9 mouse cellular contexts compared by ENCODE assay signal in the genomic region with DNA sequence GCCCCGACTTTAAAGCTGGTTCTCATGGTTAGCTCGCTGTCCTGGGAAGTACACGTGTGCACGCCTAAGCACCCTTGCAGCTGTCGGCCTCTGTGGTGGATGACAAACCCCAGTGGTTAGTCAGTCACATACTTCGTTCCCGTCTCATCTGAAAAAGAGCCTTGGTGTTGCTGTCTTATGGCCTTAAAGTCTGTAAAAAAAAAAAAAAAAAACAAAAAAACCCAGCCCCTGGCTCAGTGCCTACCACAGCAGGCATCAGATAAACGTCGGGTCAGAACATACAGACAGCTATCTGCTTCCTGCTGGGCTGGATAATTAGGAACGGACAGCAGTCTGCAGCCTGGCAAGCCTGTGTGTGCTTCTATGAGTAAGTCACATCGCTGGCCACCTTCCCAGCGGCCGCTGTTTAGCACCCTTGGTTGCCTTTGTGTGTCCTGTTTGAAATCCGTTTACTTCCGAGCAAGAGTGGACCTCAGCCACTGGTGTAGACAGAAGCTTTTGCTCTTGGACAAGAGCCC. TPM values are rescaled to one million over a fixed set of nuclear protein-coding genes. Genes with fewer than 3 reads are reported as not detected.
DNase-seq lines count a peak whose midpoint lies in the region; ATAC-seq and TF ChIP-seq lines count a peak whose summit lies in the region.
"Had no signal": no experiment of that assay in that cellular context is flagged by ENCODE, and none has a peak within 500 bp of the region (broad histone marks: within the 10 kb centered on the region; RNA-seq: fewer than 3 reads in every experiment).

No protein-coding gene starts in this region.

- no peak overlapping the region for H3K4me3 ChIP-seq in heart, postnatal 0 days (ENCODE audit: low read depth, low read length)
- H3K4me3 ChIP-seq in midbrain, embryonic 16.5 days (ENCODE audit: low read depth, low read length): no peak overlapping the region
- H3K4me3 ChIP-seq: liver, embryonic 13.5 days had no signal

- H3K9me3 ChIP-seq in heart, postnatal 0 days (replicated peaks; ENCODE audit: control insufficient read depth, low read length): no peaks in the 10 kb centered on the region
- no peaks in the 10 kb centered on the region for H3K9me3 ChIP-seq in midbrain, embryonic 16.5 days (replicated peaks; ENCODE audit: control insufficient read depth, low read length, poor library complexity, severe bottlenecking)
- H3K9me3 ChIP-seq: liver, embryonic 13.5 days had no signal

- no peak for TF ChIP-seq CTCF in heart, postnatal 0 days (IDR thresholded peaks at IDR 0.05; ENCODE audit: low read depth)

- no peak for TF ChIP-seq EP300 in heart, postnatal 0 days (IDR thresholded peaks at IDR 0.05; ENCODE audit: low read depth)

- H3K36me3 ChIP-seq in heart, postnatal 0 days (replicated peaks; ENCODE audit: control insufficient read depth, insufficient read depth, low read length): peaks cover 38% of the 10 kb centered on the region
- H3K36me3 ChIP-seq in midbrain, embryonic 16.5 days (ENCODE audit: control insufficient read depth, insufficient read depth, low read length): peaks cover 10% of the 10 kb centered on the region

- no peak overlapping the region for H3K4me2 ChIP-seq in heart, postnatal 0 days (ENCODE audit: low read depth, low read length)
- no peak overlapping the region for H3K4me2 ChIP-seq in midbrain, embryonic 16.5 days (ENCODE audit: low read length)
- H3K4me2 ChIP-seq: liver, embryonic 13.5 days had no signal

- peaks cover 17% of the 10 kb centered on the region for H3K4me1 ChIP-seq in heart, postnatal 0 days (ENCODE audit: control insufficient read depth, insufficient read depth)
- H3K4me1 ChIP-seq in midbrain, embryonic 16.5 days (ENCODE audit: control insufficient read depth, insufficient read depth, low read length): no peaks in the 10 kb centered on the region; the same call in 1 of the 2 replicates
- H3K4me1 ChIP-seq: liver, embryonic 13.5 days had no signal

- ATAC-seq in heart, postnatal 0 days (ENCODE audit: insufficient read depth, low read depth): peak; percentile 37; the same call in 1 of the 2 replicates
- ATAC-seq in midbrain, embryonic 16.5 days: 0 out of 2 replicates have a peak, but pooled peaks have one; percentile 39

- WGBS in heart, postnatal 0 days: 26% methylated on average over 15 of the region's 15 CpGs
- 27% methylated on average over 15 of the region's 15 CpGs for WGBS in midbrain, embryonic 16.5 days

- H3K27ac ChIP-seq in heart, postnatal 0 days (ENCODE audit: low read depth): peak overlapping the region; percentile 55
- H3K27ac ChIP-seq in midbrain, embryonic 16.5 days (ENCODE audit: low read length): 0 out of 2 replicates have a peak overlapping the region, but pooled peaks have one; percentile 35
- H3K27ac ChIP-seq: liver, embryonic 13.5 days had no signal

- peak; percentile 54 for DNase-seq in kidney, postnatal 10 days
- DNase-seq in kidney, adult 8-10 months: no peak
- DNase-seq in MEL-GATA-1-ER (ENCODE audit: extremely low read depth, low read depth): peak; percentile 42
- peak; percentile 55 for DNase-seq in cerebellum, adult 9-10 months
- DNase-seq in heart, postnatal 0 days (ENCODE audit: low spot score): peak; percentile 53
- no peak for DNase-seq in T-cell, adult 2 months (ENCODE audit: low spot score)
- DNase-seq in layer of hippocampus, adult 18-20 months (ENCODE audit: low spot score in 2 of 2): no peak
- DNase-seq: liver, embryonic 13.5 days had no signal

- no peak overlapping the region for H3K9ac ChIP-seq in heart, postnatal 0 days (replicated peaks; ENCODE audit: low read depth, low read length)
- H3K9ac ChIP-seq in midbrain, embryonic 16.5 days (ENCODE audit: low read depth, low read length): no peak overlapping the region; the same call in 1 of the 2 replicates
- H3K9ac ChIP-seq: liver, embryonic 13.5 days had no signal

- H3K27me3 ChIP-seq in heart, postnatal 0 days (ENCODE audit: control insufficient read depth, insufficient read depth, low read length): no peaks in the 10 kb centered on the region
- no peaks in the 10 kb centered on the region for H3K27me3 ChIP-seq in midbrain, embryonic 16.5 days (ENCODE audit: control insufficient read depth, insufficient read depth, low read depth, low read length)

RNA-seq across cellular contexts. Expression of a gene that starts 19.9 kb away (rescaled TPM):
- 46.0 and 58.6 TPM in 2 replicates for total RNA-seq in heart, postnatal 0 days (2014; rRNA removed; ENCODE audit: low replicate concordance)
- polyA plus RNA-seq in heart, postnatal 0 days (2015; fragmentation: Nextera tagmentation; extraction: Ambion mirVana): 148 and 153 TPM in 2 replicates
- polyA plus RNA-seq in midbrain, embryonic 16.5 days (2015; fragmentation: Nextera tagmentation; extraction: Ambion mirVana): 81.6 and 81.7 TPM in 2 replicates
- 10 to 100 TPM; 24.9 TPM for total RNA-seq in layer of hippocampus, adult 18-20 months (2021)

RNA-seq across cellular contexts. Expression of a gene that starts 46.4 kb away (rescaled TPM):
- 25.6 and 46.0 TPM in 2 replicates for total RNA-seq in heart, postnatal 0 days (2014; rRNA removed; ENCODE audit: low replicate concordance)
- polyA plus RNA-seq in heart, postnatal 0 days (2015; fragmentation: Nextera tagmentation; extraction: Ambion mirVana): 5.8 and 7.2 TPM in 2 replicates
- polyA plus RNA-seq in midbrain, embryonic 16.5 days (2015; fragmentation: Nextera tagmentation; extraction: Ambion mirVana): 31.4 and 37.5 TPM in 2 replicates
- total RNA-seq in layer of hippocampus, adult 18-20 months (2021): 10 to 100 TPM; 43.5 to 46.4 TPM

RNA-seq across cellular contexts. Expression of a gene that starts 49.4 kb away (rescaled TPM):
- 4.8 and 7.7 TPM in 2 replicates for total RNA-seq in heart, postnatal 0 days (2014; rRNA removed; ENCODE audit: low replicate concordance)
- 6.0 and 7.1 TPM in 2 replicates for polyA plus RNA-seq in heart, postnatal 0 days (2015; fragmentation: Nextera tagmentation; extraction: Ambion mirVana)
- polyA plus RNA-seq in midbrain, embryonic 16.5 days (2015; fragmentation: Nextera tagmentation; extraction: Ambion mirVana): 16.6 and 20.2 TPM in 2 replicates
- total RNA-seq in layer of hippocampus, adult 18-20 months (2021): 10 to 100 TPM; 38.9 to 41.7 TPM

Comparison
In these comparisons a context has a peak if more than half of its experiments do, and no peak if none do; other contexts are left out.
1. DNase-seq: peak in kidney, postnatal 10 days (single experiment), MEL-GATA-1-ER (single experiment), cerebellum, adult 9-10 months (single experiment) and heart, postnatal 0 days (single experiment); none in kidney, adult 8-10 months (0 of 2), T-cell, adult 2 months (single experiment) and layer of hippocampus, adult 18-20 months (0 of 2).